Mouse (Mus musculus): ENCODE data around the gene Ccdc69. TPM values are rescaled to one million over a fixed set of nuclear protein-coding genes. Genes with fewer than 3 reads are reported as not detected.
"Not testable (repeated sequence)": the region's sequence is repeated elsewhere in the genome, so short reads cannot be mapped to it uniquely, and the experiment has no call there.

Gene Ccdc69
- polyA plus RNA-seq, 1 experiment from 2014 or later = 1.2 TPM

DNA sequence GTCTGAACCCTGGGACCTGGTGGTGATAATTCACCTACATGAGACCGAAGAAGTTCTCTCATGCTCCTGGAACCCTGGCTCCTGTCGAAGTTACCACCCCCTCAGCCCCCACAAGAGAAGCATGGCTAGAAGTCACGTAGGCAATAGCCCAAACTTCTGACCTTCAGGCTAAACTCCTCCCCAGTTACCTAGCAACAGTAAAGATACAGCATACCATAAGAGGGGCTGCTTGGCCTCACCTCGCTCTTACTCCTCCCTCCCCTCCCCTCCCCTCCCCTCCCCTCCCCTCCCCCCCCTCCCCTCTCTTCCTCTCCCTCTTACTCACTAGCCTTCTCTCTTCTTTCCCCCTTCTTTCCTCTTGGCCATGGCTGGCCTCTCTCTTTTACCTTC, 35.9 kb upstream of the Ccdc69 start:
- Histone ChIP-seq H3K27ac (ENCODE audit: low read depth, low read length) (peak overlapping the region; percentile 72), H3K4me2 (peak overlapping the region; percentile 49), H3K9ac (ENCODE audit: low read depth, low read length) (0 out of 2 replicates have a peak overlapping the region, but pooled peaks have one; percentile 10)
- WGBS = 14% methylated on average over 4 of the region's 4 CpGs
- H3K9me3 ChIP-seq (ENCODE audit: control insufficient read depth, low read length); H3K36me3 ChIP-seq (ENCODE audit: control insufficient read depth, insufficient read depth, low read length); H3K4me1 ChIP-seq (replicated peaks; ENCODE audit: control insufficient read depth, insufficient read depth, low read length); DNase-seq (ENCODE audit: low spot score); H3K27me3 ChIP-seq (replicated peaks; ENCODE audit: control insufficient read depth, insufficient read depth, low read length); H3K4me3 ChIP-seq (ENCODE audit: low read depth, low read length): not testable (repeated sequence)
- ATAC-seq (replicated peaks; ENCODE audit: low FRiP score) = peak; percentile 15; the same call in 1 of the 2 replicates

DNA sequence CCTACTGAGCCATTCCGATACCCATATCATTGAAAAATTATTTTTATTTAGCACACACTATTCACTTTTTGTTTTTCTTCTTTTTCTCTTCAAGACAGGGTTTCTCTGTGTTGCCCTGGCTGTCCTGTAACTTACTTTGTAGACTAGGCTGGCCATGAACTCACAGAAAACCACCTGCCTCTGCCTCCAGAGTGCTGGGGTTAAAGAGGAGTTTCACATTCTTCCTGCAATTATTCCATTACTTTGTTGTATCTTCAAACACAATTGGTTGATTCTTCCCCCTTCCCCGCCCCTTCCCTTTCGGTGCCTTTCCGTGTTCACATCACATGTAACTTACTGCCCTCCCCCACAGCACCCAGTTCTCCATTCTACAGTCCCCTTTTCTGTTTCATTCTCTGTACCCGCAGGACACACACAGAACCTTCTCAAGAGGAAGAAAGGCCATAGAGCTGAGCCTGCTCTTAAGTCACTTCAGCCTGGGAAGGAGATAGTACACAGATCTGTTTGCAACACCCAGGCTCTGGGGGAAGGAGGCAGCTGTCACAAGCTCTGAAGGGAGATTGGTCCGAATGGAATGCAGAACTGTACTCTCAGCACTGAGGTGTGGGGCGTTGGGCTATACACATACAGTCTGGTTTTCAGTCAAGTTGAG, 35.4 kb upstream of the Ccdc69 start:
- no peaks in the 10 kb centered on the region for H3K36me3 ChIP-seq (ENCODE audit: control insufficient read depth, insufficient read depth, low read length)
- no peaks in the 10 kb centered on the region for H3K27me3 ChIP-seq (replicated peaks; ENCODE audit: control insufficient read depth, insufficient read depth, low read length)
- peak; percentile 68; the same call in 1 of the 2 replicates for ATAC-seq (replicated peaks; ENCODE audit: low FRiP score)
- 0 out of 2 replicates have a peak overlapping the region, but pooled peaks have one; percentile 10 for H3K9ac ChIP-seq (ENCODE audit: low read depth, low read length)
- WGBS = 36% methylated on average over 7 of the region's 7 CpGs
- H3K4me1 ChIP-seq (replicated peaks; ENCODE audit: control insufficient read depth, insufficient read depth, low read length) = 0 out of 2 replicates have a peak, but pooled peaks cover 3% of the 10 kb centered on the region
- H3K27ac ChIP-seq (ENCODE audit: low read depth, low read length) = peak overlapping the region; percentile 72
- no peak overlapping the region for H3K4me3 ChIP-seq (ENCODE audit: low read depth, low read length)
- peak; percentile 43 for DNase-seq (ENCODE audit: low spot score)
- peak overlapping the region; percentile 49 for H3K4me2 ChIP-seq
- peaks cover 3% of the 10 kb centered on the region; the same call in 1 of the 2 replicates for H3K9me3 ChIP-seq (ENCODE audit: control insufficient read depth, low read length)

DNA sequence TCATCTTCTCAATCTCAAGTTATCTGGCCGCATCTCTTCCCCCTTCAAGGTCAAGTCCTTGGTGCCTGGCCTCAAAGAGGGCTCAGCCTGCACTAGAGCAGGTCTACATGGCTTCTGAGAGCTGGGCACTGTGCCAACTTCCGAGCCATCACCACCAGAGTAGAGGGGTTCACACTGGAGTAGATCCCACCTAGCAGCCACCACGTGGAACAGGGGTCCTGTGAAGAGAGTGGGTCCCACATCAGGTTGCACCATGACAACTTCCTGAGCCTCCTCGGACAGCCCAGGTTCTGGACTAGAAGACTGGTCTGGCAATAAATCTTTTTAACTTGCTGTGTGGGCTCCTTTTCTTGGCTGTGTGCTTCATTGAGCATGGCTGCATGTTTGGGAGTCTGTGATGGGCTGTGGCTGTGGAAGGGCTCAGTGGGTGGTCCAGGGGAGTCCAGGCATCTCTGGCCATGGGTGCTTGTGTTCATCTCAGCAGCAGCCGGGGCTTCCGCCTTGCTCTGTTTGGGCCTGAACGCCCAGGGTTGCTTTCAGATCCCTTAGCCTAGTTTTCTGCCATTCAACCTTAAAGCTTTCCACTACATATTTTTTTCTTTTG, 32.7 kb upstream of the Ccdc69 start:
- Histone ChIP-seq H3K4me1 (replicated peaks; ENCODE audit: control insufficient read depth, insufficient read depth, low read length) (0 out of 2 replicates have a peak, but pooled peaks cover 3% of the 10 kb centered on the region), H3K36me3 (ENCODE audit: control insufficient read depth, insufficient read depth, low read length) (no peaks in the 10 kb centered on the region), H3K9ac (ENCODE audit: low read depth, low read length) (no peak overlapping the region), H3K27me3 (replicated peaks; ENCODE audit: control insufficient read depth, insufficient read depth, low read length) (no peaks in the 10 kb centered on the region), H3K4me2 (no peak overlapping the region), H3K27ac (ENCODE audit: low read depth, low read length) (no peak overlapping the region), H3K4me3 (ENCODE audit: low read depth, low read length) (no peak overlapping the region), H3K9me3 (ENCODE audit: control insufficient read depth, low read length) (peaks cover 3% of the 10 kb centered on the region; the same call in 1 of the 2 replicates)
- 78% methylated on average over 7 of the region's 7 CpGs for WGBS
- DNase-seq (ENCODE audit: low spot score) (no peak), ATAC-seq (replicated peaks; ENCODE audit: low FRiP score) (no peak)

DNA sequence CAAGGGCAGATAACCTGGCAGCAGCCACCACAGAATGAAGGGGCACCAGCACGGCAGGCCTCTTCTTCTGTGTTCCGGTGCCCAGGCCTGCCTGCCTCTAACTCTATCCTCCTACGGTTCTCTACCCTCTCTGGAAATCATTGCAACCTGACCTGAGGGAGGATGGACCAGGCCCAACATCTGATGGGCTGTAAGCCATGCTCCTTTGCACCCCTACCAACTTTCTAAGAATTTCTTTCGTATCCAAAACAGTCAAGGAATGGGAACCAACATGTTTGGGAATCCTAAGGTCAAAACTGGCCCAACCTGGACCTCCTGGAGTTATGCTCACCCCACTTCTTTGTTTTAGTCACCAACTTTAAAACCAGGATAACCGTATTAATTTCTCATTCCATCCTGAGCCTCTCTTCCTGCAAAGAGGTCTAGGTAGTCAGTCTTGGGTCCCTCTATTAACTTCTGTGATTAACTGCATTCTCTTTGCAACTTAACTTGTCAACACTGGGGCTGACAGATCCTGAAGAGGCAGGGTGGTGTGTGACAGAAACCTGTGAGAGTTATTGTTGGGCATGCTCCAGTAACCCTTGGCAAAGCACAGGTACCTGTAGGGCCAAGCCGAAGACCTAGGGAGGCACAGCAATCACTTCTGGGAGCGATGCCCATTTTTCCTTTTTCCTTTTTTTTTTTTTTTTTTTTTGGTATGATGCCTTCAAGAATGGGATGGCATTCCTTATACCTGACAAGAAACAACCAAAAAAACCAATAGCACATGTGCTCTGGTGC, 31.8 kb upstream of the Ccdc69 start:
- ATAC-seq (replicated peaks; ENCODE audit: low FRiP score) (no peak), DNase-seq (ENCODE audit: low spot score) (no peak)
- no peaks in the 10 kb centered on the region for H3K36me3 ChIP-seq (ENCODE audit: control insufficient read depth, insufficient read depth, low read length)
- H3K9ac ChIP-seq (ENCODE audit: low read depth, low read length) = no peak overlapping the region
- H3K4me3 ChIP-seq (ENCODE audit: low read depth, low read length) = no peak overlapping the region
- H3K27ac ChIP-seq (ENCODE audit: low read depth, low read length) = no peak overlapping the region
- no peaks in the 10 kb centered on the region for H3K9me3 ChIP-seq (ENCODE audit: control insufficient read depth, low read length)
- H3K4me2 ChIP-seq = no peak overlapping the region
- H3K4me1 ChIP-seq (replicated peaks; ENCODE audit: control insufficient read depth, insufficient read depth, low read length) = 0 out of 2 replicates have a peak, but pooled peaks cover 3% of the 10 kb centered on the region
- WGBS = 87% methylated on average over 7 of the region's 7 CpGs
- no peaks in the 10 kb centered on the region for H3K27me3 ChIP-seq (replicated peaks; ENCODE audit: control insufficient read depth, insufficient read depth, low read length)

DNA sequence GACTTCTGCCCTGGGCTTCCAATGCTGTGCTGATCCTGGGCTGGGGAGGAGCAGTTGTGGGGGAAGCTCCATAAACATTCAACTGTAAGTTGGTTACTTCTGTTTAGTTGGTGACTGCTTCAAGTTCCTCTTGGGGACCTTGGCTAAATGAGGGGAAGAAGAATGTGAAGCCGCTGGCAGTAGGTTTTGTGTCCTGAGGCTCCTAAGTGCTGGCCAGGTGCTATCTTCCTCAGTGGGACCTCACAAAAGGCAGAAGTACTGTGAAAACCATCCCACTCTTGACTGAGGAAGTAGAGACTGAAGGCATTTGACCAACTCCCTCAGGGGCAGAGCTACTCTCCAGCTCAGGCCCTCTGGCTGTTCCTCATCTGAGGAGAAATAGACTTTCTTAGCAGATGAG, 28.7 kb upstream of the Ccdc69 start:
- ATAC-seq (replicated peaks; ENCODE audit: low FRiP score) (no peak), DNase-seq (ENCODE audit: low spot score) (no peak)
- H3K9me3 ChIP-seq (ENCODE audit: control insufficient read depth, low read length) = no peaks in the 10 kb centered on the region
- no peak overlapping the region for H3K9ac ChIP-seq (ENCODE audit: low read depth, low read length)
- no peak overlapping the region for H3K4me2 ChIP-seq
- no peaks in the 10 kb centered on the region for H3K36me3 ChIP-seq (ENCODE audit: control insufficient read depth, insufficient read depth, low read length)
- H3K4me3 ChIP-seq (ENCODE audit: low read depth, low read length) = no peak overlapping the region
- H3K4me1 ChIP-seq (replicated peaks; ENCODE audit: control insufficient read depth, insufficient read depth, low read length) = no peaks in the 10 kb centered on the region
- no peak overlapping the region for H3K27ac ChIP-seq (ENCODE audit: low read depth, low read length)
- WGBS = 73% methylated on average over 1 of the region's 1 CpGs
- H3K27me3 ChIP-seq (replicated peaks; ENCODE audit: control insufficient read depth, insufficient read depth, low read length) = no peaks in the 10 kb centered on the region

DNA sequence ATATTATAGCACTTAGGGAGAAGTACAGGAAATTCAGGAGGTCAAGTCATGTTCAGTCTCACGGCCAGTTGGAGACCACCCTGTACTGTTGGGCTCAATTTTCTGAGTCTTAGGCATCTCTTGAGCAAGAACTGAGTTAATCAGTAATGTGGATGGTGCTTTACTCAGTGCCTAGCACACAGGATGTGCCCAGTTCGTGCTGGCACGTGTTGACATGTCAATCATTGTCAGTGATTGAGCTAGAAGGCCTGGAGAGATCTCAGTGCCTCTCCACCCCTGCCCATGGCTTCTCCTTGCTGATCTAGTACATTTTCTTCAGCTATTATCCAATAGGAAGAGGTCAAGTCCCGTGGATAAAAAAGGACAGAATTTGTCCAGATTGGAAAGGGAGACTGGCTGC, 27.5 kb upstream of the Ccdc69 start:
- Histone ChIP-seq H3K27ac (ENCODE audit: low read depth, low read length) (no peak overlapping the region), H3K36me3 (ENCODE audit: control insufficient read depth, insufficient read depth, low read length) (no peaks in the 10 kb centered on the region), H3K9me3 (ENCODE audit: control insufficient read depth, low read length) (no peaks in the 10 kb centered on the region), H3K4me2 (no peak overlapping the region), H3K4me3 (ENCODE audit: low read depth, low read length) (no peak overlapping the region), H3K4me1 (replicated peaks; ENCODE audit: control insufficient read depth, insufficient read depth, low read length) (no peaks in the 10 kb centered on the region), H3K9ac (ENCODE audit: low read depth, low read length) (no peak overlapping the region), H3K27me3 (replicated peaks; ENCODE audit: control insufficient read depth, insufficient read depth, low read length) (no peaks in the 10 kb centered on the region)
- DNase-seq (ENCODE audit: low spot score) (no peak), ATAC-seq (replicated peaks; ENCODE audit: low FRiP score) (no peak)
- 57% methylated on average over 4 of the region's 4 CpGs for WGBS

DNA sequence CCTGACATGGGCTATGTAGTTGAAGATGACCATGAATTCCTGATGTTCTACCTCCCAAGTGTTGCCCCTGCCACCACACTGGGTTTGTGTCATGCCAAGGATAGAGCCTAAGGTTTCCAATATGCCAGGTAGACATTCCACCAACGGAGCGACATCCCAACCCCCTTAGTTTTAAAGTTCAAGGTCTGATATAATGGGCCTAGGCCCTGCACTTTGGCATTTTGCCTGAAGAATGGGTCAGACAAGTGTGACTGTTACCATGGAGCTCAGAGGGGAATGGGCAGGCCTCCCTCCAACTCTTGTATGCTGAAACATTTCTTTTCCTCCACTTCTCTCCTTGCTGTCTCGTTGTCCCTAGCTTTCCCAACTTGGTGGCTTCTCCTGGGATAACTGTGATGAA, 25.3 kb upstream of the Ccdc69 start:
- Histone ChIP-seq H3K9ac (ENCODE audit: low read depth, low read length) (no peak overlapping the region), H3K4me1 (replicated peaks; ENCODE audit: control insufficient read depth, insufficient read depth, low read length) (peaks cover under 1% of the 10 kb centered on the region; the same call in 1 of the 2 replicates), H3K27ac (ENCODE audit: low read depth, low read length) (no peak overlapping the region), H3K36me3 (ENCODE audit: control insufficient read depth, insufficient read depth, low read length) (no peaks in the 10 kb centered on the region), H3K27me3 (replicated peaks; ENCODE audit: control insufficient read depth, insufficient read depth, low read length) (no peaks in the 10 kb centered on the region), H3K4me3 (ENCODE audit: low read depth, low read length) (no peak overlapping the region), H3K4me2 (no peak overlapping the region), H3K9me3 (ENCODE audit: control insufficient read depth, low read length) (no peaks in the 10 kb centered on the region)
- WGBS = 89% methylated on average over 3 of the region's 3 CpGs
- no peak for ATAC-seq (replicated peaks; ENCODE audit: low FRiP score)
- DNase-seq (ENCODE audit: low spot score) = no peak

DNA sequence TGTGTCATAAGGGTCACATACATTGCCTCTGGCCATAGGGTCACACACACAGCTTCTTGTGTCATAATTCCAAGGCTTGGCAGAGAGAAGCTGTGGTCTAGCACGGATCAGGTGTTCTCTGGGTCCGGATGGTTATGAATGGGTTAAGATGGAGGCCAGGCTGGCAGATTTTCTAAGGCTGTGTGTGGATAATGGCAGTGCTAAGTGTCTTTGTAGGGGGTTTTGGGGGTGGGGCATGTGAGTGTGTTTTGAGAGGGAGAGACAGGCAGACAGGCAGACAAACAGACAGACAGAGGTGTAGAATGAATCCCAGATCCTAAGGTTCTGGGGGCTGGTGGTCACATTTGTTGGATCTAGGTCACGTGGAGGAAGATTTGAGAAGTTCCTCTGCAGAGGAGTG, 24.1 kb upstream of the Ccdc69 start:
- H3K36me3 ChIP-seq (ENCODE audit: control insufficient read depth, insufficient read depth, low read length) = no peaks in the 10 kb centered on the region
- H3K4me3 ChIP-seq (ENCODE audit: low read depth, low read length) = no peak overlapping the region
- no peak overlapping the region for H3K27ac ChIP-seq (ENCODE audit: low read depth, low read length)
- peaks cover 8% of the 10 kb centered on the region for H3K4me1 ChIP-seq (replicated peaks; ENCODE audit: control insufficient read depth, insufficient read depth, low read length)
- H3K4me2 ChIP-seq = no peak overlapping the region
- no peak for DNase-seq (ENCODE audit: low spot score)
- no peaks in the 10 kb centered on the region for H3K27me3 ChIP-seq (replicated peaks; ENCODE audit: control insufficient read depth, insufficient read depth, low read length)
- 76% methylated on average over 3 of the region's 3 CpGs for WGBS
- no peak overlapping the region for H3K9ac ChIP-seq (ENCODE audit: low read depth, low read length)
- ATAC-seq (replicated peaks; ENCODE audit: low FRiP score) = no peak
- no peaks in the 10 kb centered on the region for H3K9me3 ChIP-seq (ENCODE audit: control insufficient read depth, low read length)

All from liver, embryonic 11.5 days (tissue).